Mouse (Mus musculus) urinary bladder, adult 18-20 months (tissue): ENCODE data around the gene Spdye4b.
A peak's percentile ranks its signal among the peaks of the same experiment; 100 is the strongest.

Experiments used
- DNase-seq, 2 experiments: peaks; one replicate each; pipeline ENCODE4 v3.0.0; 2022; ENCODE audit warnings: low spot score in 2 of 2, mixed read lengths in 2 of 2

Spdye4b gene

DNA sequence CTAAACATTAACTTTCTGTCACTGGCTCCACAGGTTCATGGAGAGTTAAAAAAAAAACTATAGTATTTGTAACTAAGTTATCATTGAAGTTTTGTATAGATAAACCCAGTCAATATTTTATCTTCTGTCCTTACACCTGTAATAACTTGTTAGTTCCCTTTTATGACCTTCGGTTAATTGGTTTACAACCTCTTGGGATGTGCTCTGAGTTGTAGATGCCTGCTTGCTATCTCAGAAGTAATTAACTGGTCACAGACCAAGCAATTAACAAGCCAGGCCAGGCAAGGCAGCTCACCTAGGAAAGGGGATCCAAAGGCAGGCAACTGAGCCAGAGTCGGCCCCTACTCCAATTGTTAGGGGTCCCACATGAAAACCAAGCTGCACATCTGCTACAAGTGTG, 33.0 kb downstream of the Spdye4b start:
- DNase-seq, result no peak

- DNase-seq, result no peak
Measured at GRCm38 (mm10) chr5:143220996-143221395, 40.2 kb downstream of the Spdye4b start.

DNA sequence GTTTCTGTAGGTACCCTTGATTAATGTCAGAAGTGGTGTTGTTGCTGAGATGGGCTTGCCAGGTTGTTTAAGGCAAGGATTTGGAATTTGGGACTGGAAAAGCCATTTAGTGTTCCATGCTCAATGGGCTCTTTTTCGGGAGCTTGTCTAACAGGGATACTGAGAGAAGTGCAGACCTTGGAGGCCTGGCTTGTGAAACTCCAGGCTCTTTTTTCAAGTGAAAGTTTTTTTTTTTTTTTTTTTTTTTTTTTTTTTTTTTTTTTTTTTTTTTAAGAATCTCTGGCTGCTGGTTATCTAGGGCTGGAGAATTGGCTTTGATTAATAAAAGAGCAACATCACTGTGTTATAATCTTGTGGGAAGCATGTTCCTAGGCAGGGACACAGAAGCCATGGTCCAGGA, 41.5 kb downstream of the Spdye4b start:
- no peak for DNase-seq

DNA sequence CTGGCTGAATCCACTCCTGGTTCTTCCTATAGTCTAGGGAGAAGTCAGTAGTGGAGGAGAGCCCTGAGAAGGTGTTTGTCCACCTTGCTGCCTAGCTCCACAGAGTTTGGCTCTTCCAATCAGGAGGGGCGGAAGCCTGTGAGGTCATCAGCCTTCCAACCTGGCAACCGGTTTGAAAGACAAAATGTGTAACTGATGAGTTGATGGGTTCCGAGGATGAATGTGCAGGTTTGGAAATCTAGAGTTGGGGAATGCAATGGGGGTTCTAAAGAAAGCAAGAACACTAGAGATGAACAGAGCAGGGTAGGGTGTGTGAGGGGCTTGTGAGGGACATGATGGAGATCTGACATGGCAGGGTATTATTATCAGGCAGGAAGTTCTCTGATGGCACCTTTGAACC, 46.0 kb downstream of the Spdye4b start, which contains the start of gene Spdye4a:
Gene Spdye4a, minus strand, starts transcription at position 101 of the 400 bp plus-strand sequence.
- no peak for DNase-seq

- peak; percentile 81 to 91 for DNase-seq
Measured at GRCm38 (mm10) chr5:143235028-143235693, 54.3 kb downstream of the Spdye4b start, which contains the start of gene Zfp12. Gene Zfp12, plus strand, starts transcription at chr5:143235163.

GRCm38 (mm10) chr5:143236036-143236435, 55.2 kb downstream of the Spdye4b start:
- no peak for DNase-seq

DNA sequence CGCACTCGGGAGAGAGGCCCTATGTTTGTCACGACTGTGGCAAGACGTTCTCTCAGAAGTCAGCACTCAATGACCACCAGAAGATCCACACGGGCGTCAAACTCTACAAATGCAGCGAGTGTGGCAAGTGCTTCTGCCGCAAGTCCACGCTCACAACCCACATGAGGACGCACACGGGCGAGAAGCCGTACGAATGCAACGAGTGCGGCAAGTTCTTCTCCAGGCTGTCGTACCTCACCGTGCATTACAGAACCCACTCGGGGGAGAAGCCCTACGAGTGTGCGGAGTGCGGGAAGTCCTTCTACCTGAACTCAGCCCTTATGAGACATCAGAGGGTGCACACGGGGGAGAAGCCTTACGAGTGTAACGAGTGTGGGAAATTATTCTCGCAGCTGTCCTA, 64.1 kb downstream of the Spdye4b start:
- DNase-seq, result no peak

DNA sequence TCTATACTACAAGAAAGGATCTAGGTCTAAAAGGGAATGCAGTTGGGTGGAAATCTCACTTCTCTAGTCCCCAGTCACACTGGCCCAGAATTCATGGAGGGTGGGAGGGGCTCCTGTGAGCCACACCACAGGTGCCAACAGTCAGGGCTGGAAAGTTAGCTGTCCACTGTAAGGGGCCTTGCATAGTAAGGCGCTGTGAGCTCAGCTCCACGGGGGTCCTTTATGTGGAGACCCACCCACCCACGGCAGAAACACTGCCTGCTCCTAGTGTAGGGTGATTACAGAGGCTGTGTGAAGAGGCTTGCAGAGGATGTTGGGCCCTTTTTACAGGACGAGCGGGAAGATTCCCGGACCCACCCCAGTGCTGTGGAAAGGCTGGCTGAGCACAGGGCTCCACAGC, 71.2 kb downstream of the Spdye4b start:
- no peak for DNase-seq

DNA sequence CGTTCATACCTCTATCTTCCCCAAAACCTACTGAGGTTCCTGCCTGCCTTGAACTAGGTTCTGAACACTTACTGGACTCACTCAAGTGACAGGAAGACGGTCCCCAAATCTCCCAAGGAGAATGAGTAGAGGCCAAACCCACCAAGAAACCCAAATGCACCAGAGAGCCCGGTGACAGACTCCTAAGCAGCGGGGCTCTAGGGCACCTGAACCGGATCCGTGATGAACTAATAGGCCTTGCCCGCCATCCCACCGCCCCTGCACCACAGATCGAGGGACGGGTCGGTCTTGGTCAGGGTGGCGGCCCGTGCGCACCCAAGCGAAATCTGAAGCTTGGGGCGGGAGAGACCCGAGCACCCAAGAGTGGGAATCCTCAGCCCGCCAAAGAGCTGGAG, 72.0 kb downstream of the Spdye4b start:
- no peak for DNase-seq

DNA sequence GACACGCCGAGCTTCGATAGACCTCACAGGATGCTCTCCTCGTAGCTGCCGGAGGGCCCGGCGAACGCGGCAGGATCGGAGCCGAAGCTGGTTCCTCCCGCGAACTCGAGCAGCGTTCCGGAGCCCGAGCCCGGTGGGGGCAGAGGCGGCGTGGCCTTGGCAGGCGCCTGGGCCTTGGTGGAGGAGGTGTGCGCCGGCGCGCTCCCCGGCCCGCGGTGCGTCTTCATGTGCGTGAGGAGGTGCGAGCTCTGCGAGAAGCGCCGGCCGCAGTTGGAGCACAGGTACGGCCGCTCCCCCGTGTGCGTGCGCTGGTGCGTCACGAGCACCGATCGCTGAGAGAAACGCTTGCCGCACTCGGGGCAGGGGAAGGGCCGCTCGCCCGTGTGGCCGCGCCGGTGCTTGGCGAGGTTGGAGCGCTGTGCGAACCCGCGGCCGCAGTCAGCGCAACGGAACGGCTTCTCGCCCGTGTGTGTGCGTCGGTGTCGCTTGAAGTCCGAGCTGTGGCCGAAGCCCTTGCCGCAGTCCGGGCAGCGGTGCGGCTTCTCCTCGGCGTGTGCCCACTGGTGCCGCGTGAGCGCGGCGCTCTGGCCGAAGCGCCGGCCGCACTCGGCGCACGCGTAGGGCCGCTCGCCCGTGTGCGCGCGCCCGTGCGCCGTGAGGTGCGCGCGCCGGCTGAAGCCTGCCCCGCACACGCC, 72.5 kb downstream of the Spdye4b start:
- no peak for DNase-seq

DNA sequence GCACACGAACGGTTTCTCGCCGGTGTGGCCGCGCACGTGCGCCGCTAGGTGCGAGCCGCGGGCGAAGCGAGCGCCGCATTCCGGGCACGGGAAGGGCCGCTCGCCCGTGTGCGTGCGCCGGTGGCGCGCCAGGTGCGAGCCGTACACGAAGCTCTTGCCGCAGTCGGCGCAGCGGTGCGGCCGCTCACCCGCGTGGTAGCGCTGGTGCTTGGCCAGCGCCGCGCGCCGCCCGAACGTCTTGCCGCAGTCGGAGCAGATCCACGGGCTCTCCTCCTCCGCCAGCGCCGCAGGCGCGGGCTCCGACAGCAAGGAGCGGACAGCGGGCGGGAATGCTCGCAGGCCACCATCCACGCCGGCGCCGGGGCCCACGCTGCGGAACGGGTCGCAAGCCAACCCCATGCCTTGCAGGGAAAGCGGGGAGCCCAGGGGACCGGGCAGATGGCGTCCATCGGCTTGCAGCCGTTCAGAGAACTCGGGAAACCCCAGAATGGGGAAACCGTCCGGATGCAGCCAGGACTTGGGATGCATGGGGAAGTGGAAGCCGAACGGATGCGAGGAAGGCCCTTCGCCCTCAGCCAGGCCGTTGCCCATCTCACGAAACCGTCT, 73.2 kb downstream of the Spdye4b start:
- no peak for DNase-seq
